Mouse (Mus musculus): Measurements from ENCODE around the gene Suds3. TPM values are rescaled to one million over a fixed set of nuclear protein-coding genes. Genes with fewer than 3 reads are reported as not detected.

The Suds3 gene
- polyA plus RNA-seq, 1 experiment from 2014 or later: 58.2 TPM

DNA sequence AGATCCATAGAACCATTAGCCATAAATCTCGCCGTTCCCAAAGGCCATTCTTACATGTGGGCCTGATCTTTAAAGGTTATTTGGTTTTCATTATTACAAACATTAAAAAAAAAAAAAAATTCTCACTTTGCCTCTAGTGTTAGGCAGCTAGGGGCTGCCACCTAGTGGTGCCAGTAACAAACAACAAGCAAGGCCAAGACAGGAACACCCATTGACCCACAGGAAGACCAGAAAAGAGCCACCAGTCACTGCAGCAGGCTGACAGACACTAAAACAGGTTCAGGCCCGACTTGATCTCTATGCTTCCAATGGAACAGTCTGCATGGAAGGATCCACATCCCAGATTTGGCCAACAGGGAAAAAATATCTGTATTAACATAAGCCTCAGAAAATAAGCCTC is 19.2 kb downstream of the Suds3 start:
- Histone ChIP-seq H3K4me2 (ENCODE audit: low read depth, low read length) (no peak overlapping the region), H3K4me1 (ENCODE audit: control insufficient read depth, insufficient read depth, low read length) (no peaks in the 10 kb centered on the region), H3K9ac (ENCODE audit: low read length) (no peak overlapping the region), H3K9me3 (replicated peaks; ENCODE audit: control insufficient read depth, low read length) (no peaks in the 10 kb centered on the region), H3K27me3 (ENCODE audit: control insufficient read depth, insufficient read depth, low read length) (no peaks in the 10 kb centered on the region), H3K27ac (ENCODE audit: low read length) (no peak overlapping the region), H3K4me3 (ENCODE audit: low read length) (no peak overlapping the region), H3K36me3 (ENCODE audit: control insufficient read depth, insufficient read depth) (peaks cover 38% of the 10 kb centered on the region)
- ATAC-seq (replicated peaks; ENCODE audit: extremely low read depth, insufficient read depth, low FRiP score): no peak
- 55% methylated on average over 3 of the region's 3 CpGs for WGBS

DNA sequence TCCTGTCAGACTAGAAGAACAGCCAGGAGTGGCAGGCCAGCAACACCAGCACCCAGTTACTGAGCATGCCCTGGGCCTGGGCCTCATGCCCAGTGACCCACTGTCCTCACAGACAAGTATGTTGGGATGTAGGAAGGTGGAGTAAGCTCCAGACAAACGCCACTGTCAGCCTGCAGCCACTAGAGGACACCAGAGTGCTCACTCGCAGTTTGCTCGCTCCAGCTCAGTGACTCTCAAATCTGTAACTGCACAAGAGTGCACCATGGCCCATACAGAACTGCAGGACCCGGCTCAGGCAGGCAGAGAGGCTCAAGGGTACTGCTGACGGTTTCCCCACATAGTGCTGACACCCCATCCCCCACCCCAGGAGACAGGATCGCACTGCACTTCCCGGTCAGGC is 21.5 kb downstream of the Suds3 start:
- Histone ChIP-seq H3K27ac (ENCODE audit: low read length) (no peak overlapping the region), H3K27me3 (ENCODE audit: control insufficient read depth, insufficient read depth, low read length) (no peaks in the 10 kb centered on the region), H3K36me3 (ENCODE audit: control insufficient read depth, insufficient read depth) (peaks cover 28% of the 10 kb centered on the region), H3K9ac (ENCODE audit: low read length) (no peak overlapping the region), H3K4me2 (ENCODE audit: low read depth, low read length) (no peak overlapping the region), H3K9me3 (replicated peaks; ENCODE audit: control insufficient read depth, low read length) (no peaks in the 10 kb centered on the region), H3K4me3 (ENCODE audit: low read length) (no peak overlapping the region), H3K4me1 (ENCODE audit: control insufficient read depth, insufficient read depth, low read length) (peaks cover 6% of the 10 kb centered on the region; the same call in 1 of the 2 replicates)
- peak; percentile 71 for ATAC-seq (replicated peaks; ENCODE audit: extremely low read depth, insufficient read depth, low FRiP score)
- WGBS: 22% methylated on average over 7 of the region's 7 CpGs

DNA sequence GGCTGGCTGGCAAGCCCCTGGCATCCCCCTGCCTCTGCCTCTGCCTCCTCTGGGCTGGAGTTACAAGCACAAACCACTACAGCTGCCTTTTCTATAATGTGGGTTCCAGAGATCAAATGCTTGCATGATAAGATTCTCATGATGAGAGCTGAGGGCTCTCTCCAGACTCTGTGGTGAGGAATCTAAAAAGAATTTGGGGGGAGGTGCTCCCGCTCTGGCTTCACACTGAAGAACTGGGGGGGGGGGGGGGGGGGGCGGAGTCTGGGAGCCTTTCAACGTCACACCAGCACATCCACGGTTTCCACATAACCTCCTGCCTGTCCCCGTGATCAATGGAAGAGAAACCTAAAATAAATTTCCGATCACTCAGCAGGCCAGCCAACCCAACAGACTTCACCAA is 26.1 kb downstream of the Suds3 start:
- Histone ChIP-seq H3K27ac (ENCODE audit: low read length) (no peak overlapping the region), H3K4me3 (ENCODE audit: low read length) (no peak overlapping the region), H3K9ac (ENCODE audit: low read length) (no peak overlapping the region), H3K27me3 (ENCODE audit: control insufficient read depth, insufficient read depth, low read length) (no peaks in the 10 kb centered on the region; the same call in 1 of the 2 replicates), H3K4me2 (ENCODE audit: low read depth, low read length) (no peak overlapping the region), H3K4me1 (ENCODE audit: control insufficient read depth, insufficient read depth, low read length) (peaks cover 17% of the 10 kb centered on the region), H3K9me3 (replicated peaks; ENCODE audit: control insufficient read depth, low read length) (no peaks in the 10 kb centered on the region), H3K36me3 (ENCODE audit: control insufficient read depth, insufficient read depth) (peaks cover 20% of the 10 kb centered on the region)
- no peak for ATAC-seq (replicated peaks; ENCODE audit: extremely low read depth, insufficient read depth, low FRiP score)
- WGBS: 9% methylated on average over 6 of the region's 6 CpGs

DNA sequence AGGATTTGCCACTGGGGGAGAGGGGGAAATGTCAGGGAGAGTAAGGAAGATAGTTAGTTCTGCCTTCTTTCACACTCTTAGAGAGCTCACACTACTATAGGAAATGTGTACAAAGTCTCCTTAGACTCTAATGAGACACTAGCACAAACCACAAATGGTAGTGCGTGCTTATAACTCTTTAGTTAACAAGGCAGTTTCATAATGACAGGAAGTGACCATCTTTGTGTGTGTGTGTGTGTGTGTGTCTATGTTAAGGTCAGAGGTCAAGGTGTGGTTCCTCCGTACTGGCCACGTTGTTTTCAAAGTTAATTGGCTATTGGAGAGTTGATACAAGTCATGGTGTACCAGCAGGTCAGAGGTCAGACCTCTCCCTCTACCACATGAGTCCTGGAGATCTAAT is 26.8 kb downstream of the Suds3 start:
- Histone ChIP-seq H3K27ac (ENCODE audit: low read length) (no peak overlapping the region), H3K9me3 (replicated peaks; ENCODE audit: control insufficient read depth, low read length) (no peaks in the 10 kb centered on the region), H3K4me2 (ENCODE audit: low read depth, low read length) (no peak overlapping the region), H3K9ac (ENCODE audit: low read length) (no peak overlapping the region), H3K36me3 (ENCODE audit: control insufficient read depth, insufficient read depth) (peaks cover 20% of the 10 kb centered on the region), H3K27me3 (ENCODE audit: control insufficient read depth, insufficient read depth, low read length) (no peaks in the 10 kb centered on the region; the same call in 1 of the 2 replicates), H3K4me3 (ENCODE audit: low read length) (no peak overlapping the region), H3K4me1 (ENCODE audit: control insufficient read depth, insufficient read depth, low read length) (peaks cover 17% of the 10 kb centered on the region)
- no peak for ATAC-seq (replicated peaks; ENCODE audit: extremely low read depth, insufficient read depth, low FRiP score)
- WGBS: 58% methylated on average over 3 of the region's 3 CpGs

DNA sequence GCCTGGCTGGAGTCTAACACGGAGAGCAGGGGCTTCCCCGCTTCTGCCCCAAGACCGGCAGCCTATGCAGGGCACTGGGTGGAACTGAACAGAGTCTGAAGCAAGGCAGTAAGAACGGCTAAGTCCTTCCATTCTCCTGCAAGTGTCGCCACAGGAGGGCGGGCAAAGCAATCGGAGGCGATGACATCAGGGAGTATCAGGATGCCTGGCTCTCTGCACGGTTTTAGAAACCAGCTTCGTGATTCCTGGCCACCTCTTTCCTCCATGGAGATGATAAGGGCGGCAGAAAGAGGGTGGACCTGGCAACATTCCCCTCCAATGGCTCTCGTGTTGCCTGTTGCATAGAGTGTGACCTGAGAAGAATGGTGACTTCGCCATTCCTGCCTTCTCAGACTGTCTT is 28.2 kb downstream of the Suds3 start:
- peak; percentile 75 for ATAC-seq (replicated peaks; ENCODE audit: extremely low read depth, insufficient read depth, low FRiP score)
- peaks cover 17% of the 10 kb centered on the region for H3K4me1 ChIP-seq (ENCODE audit: control insufficient read depth, insufficient read depth, low read length)
- H3K36me3 ChIP-seq (ENCODE audit: control insufficient read depth, insufficient read depth): peaks cover 12% of the 10 kb centered on the region
- H3K4me2 ChIP-seq (ENCODE audit: low read depth, low read length): peak overlapping the region; percentile 72
- H3K27me3 ChIP-seq (ENCODE audit: control insufficient read depth, insufficient read depth, low read length): no peaks in the 10 kb centered on the region; the same call in 1 of the 2 replicates
- 2% methylated on average over 13 of the region's 13 CpGs for WGBS
- no peaks in the 10 kb centered on the region for H3K9me3 ChIP-seq (replicated peaks; ENCODE audit: control insufficient read depth, low read length)
- H3K27ac ChIP-seq (ENCODE audit: low read length): no peak overlapping the region
- peak overlapping the region; percentile 41 for H3K9ac ChIP-seq (ENCODE audit: low read length)
- peak overlapping the region; percentile 39 for H3K4me3 ChIP-seq (ENCODE audit: low read length)

DNA sequence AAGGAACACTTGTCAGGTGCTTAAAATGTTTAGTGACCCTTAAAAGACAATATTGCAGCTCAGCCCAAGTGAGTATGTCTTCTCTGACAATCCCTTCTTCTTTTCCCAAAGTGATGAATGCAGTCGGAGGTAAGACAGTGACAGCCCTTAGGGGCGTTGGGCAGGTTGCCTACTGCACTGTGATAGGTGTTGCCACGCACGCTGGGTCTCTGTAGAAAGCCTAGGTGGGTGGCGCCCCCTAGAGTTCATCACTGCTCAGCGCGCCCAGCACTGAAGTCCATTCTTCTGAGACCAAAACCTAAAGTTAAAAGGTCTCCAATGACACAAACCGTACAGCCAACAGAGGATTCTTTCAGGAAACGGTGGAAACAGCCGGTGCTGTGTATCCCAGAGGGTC is 46.4 kb downstream of the Suds3 start:
- Histone ChIP-seq H3K27me3 (ENCODE audit: control insufficient read depth, insufficient read depth, low read length) (no peaks in the 10 kb centered on the region), H3K27ac (ENCODE audit: low read length) (no peak overlapping the region), H3K4me2 (ENCODE audit: low read depth, low read length) (peak overlapping the region; percentile 48; the same call in 1 of the 2 replicates), H3K9me3 (replicated peaks; ENCODE audit: control insufficient read depth, low read length) (peaks cover 5% of the 10 kb centered on the region; the same call in 1 of the 2 replicates), H3K9ac (ENCODE audit: low read length) (no peak overlapping the region), H3K4me1 (ENCODE audit: control insufficient read depth, insufficient read depth, low read length) (peaks cover 6% of the 10 kb centered on the region; the same call in 1 of the 2 replicates), H3K36me3 (ENCODE audit: control insufficient read depth, insufficient read depth) (no peaks in the 10 kb centered on the region), H3K4me3 (ENCODE audit: low read length) (no peak overlapping the region)
- ATAC-seq (replicated peaks; ENCODE audit: extremely low read depth, insufficient read depth, low FRiP score): no peak
- 16% methylated on average over 10 of the region's 10 CpGs for WGBS

DNA sequence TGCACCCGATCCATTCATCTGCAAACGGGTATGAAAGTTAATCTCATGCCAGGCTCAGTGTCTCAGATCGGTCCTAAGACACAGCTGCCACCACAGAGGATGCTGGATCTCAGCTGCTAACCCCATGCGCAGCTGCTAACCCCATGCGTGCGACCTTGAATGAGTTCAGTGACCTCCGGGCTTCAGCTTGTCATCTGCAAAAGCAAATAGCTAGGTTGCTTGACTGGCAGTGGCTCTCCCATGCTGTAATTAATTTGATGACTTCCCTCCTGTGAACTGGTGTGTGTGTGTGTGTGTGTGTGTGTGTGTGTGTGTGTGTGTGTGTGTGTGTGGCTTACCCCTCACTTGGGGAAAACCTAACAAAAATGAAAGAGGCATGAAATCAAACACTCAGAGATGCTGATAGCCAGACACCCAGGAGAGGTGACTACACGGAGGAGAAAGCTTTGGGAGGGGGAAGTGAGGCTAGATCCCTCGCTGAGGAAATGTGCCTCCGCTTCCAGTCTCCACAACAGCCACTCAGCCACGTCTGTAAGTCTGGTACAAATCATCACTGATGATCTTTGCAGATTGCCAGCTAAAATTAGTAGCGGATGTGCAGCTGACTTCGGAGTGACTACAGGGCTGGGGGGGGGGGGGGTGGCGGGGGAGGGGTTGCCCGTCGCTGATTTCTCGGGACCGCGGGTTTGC is 47.0 kb downstream of the Suds3 start:
- H3K9ac ChIP-seq (ENCODE audit: low read length): no peak overlapping the region
- H3K4me2 ChIP-seq (ENCODE audit: low read depth, low read length): peak overlapping the region; percentile 48; the same call in 1 of the 2 replicates
- no peak overlapping the region for H3K27ac ChIP-seq (ENCODE audit: low read length)
- no peak for ATAC-seq (replicated peaks; ENCODE audit: extremely low read depth, insufficient read depth, low FRiP score)
- no peaks in the 10 kb centered on the region for H3K36me3 ChIP-seq (ENCODE audit: control insufficient read depth, insufficient read depth)
- peaks cover 5% of the 10 kb centered on the region; the same call in 1 of the 2 replicates for H3K9me3 ChIP-seq (replicated peaks; ENCODE audit: control insufficient read depth, low read length)
- 24% methylated on average over 19 of the region's 19 CpGs for WGBS
- H3K4me3 ChIP-seq (ENCODE audit: low read length): no peak overlapping the region
- H3K4me1 ChIP-seq (ENCODE audit: control insufficient read depth, insufficient read depth, low read length): peaks cover 6% of the 10 kb centered on the region; the same call in 1 of the 2 replicates
- no peaks in the 10 kb centered on the region for H3K27me3 ChIP-seq (ENCODE audit: control insufficient read depth, insufficient read depth, low read length)

DNA sequence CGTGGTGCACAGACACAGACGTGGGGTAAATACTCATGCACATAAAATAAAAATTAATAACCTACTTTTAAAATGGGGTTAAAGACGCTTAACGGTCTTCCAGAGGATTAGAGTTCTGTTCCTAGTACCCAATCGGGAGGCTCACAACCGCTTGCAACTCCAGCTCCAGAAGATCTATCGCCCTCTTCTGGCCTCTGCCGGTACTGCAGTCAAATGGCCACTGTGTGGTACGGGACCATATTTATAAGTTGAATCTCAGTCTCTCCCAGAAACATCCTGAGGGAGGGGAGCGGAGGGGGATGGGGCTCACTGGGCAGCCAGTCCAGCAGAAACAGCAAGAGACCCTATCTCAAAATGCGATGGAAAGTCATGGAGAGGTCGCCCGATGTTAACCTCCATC is 47.7 kb downstream of the Suds3 start:
- Histone ChIP-seq H3K9me3 (replicated peaks; ENCODE audit: control insufficient read depth, low read length) (peaks cover 5% of the 10 kb centered on the region; the same call in 1 of the 2 replicates), H3K4me1 (ENCODE audit: control insufficient read depth, insufficient read depth, low read length) (peaks cover 6% of the 10 kb centered on the region; the same call in 1 of the 2 replicates), H3K4me3 (ENCODE audit: low read length) (no peak overlapping the region), H3K36me3 (ENCODE audit: control insufficient read depth, insufficient read depth) (no peaks in the 10 kb centered on the region), H3K9ac (ENCODE audit: low read length) (no peak overlapping the region), H3K27me3 (ENCODE audit: control insufficient read depth, insufficient read depth, low read length) (no peaks in the 10 kb centered on the region), H3K4me2 (ENCODE audit: low read depth, low read length) (no peak overlapping the region), H3K27ac (ENCODE audit: low read length) (no peak overlapping the region)
- WGBS: 78% methylated on average over 13 of the region's 13 CpGs
- ATAC-seq (replicated peaks; ENCODE audit: extremely low read depth, insufficient read depth, low FRiP score): no peak

DNA sequence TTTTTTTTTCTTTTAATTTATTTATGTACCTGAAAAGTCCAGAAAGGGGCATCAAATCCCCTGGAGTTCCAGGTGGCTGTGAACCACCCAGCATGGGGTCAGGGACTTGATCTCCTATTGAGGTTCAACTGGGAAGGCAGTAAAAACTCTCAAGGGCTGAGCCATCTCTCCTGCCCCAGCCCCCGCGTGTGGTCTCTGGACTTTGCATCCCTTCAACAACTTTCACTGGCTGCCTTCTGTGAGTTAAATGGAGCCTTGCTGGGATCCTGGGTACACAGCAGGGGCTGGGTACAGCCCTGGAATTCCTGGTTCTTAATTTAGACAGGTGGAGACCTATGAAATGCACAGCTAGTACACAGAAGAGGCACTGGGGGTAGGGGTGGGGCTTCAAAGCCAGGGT is 54.7 kb downstream of the Suds3 start:
- Histone ChIP-seq H3K27ac (ENCODE audit: low read length) (no peak overlapping the region), H3K27me3 (ENCODE audit: control insufficient read depth, insufficient read depth, low read length) (no peaks in the 10 kb centered on the region), H3K4me3 (ENCODE audit: low read length) (no peak overlapping the region), H3K4me1 (ENCODE audit: control insufficient read depth, insufficient read depth, low read length) (no peaks in the 10 kb centered on the region), H3K4me2 (ENCODE audit: low read depth, low read length) (no peak overlapping the region), H3K9ac (ENCODE audit: low read length) (no peak overlapping the region), H3K9me3 (replicated peaks; ENCODE audit: control insufficient read depth, low read length) (peaks cover 2% of the 10 kb centered on the region; the same call in 1 of the 2 replicates), H3K36me3 (ENCODE audit: control insufficient read depth, insufficient read depth) (no peaks in the 10 kb centered on the region)
- 42% methylated on average over 2 of the region's 2 CpGs for WGBS
- no peak for ATAC-seq (replicated peaks; ENCODE audit: extremely low read depth, insufficient read depth, low FRiP score)
